Mouse (Mus musculus) MEL (cell line): ENCODE results near the gene R3hcc1l. TPM values are rescaled to one million over a fixed set of nuclear protein-coding genes. Genes with fewer than 3 reads are reported as not detected.

Experiments
- DNase-seq: peaks from one replicate; pipeline ENCODE4 v3.0.0; 2011; ENCODE audit warnings: low read depth, low spot score
- H3K27ac ChIP-seq: 2 replicates; pipeline ENCODE4 v1.5.1; 2012; ENCODE audit warnings: low read depth, mild to moderate bottlenecking, control low read depth, low read length, moderate library complexity; ENCODE audit not compliant: control insufficient read depth
- H3K27me3 ChIP-seq, 2 experiments: fragments of 150-350 bp in 1 of 2; sonication (generic) in 1 of 2; 2 replicates each; pipeline ENCODE4 v1.6.1; 2012; ENCODE audit warnings: low read length in 2 of 2, mild to moderate bottlenecking in 2 of 2, improper control_type of control experiment in 1 of 2, moderate library complexity in 1 of 2; ENCODE audit not compliant: insufficient read depth in 2 of 2, control insufficient read depth in 1 of 2
- H3K36me3 ChIP-seq, 2 experiments: 2 replicates each; pipeline ENCODE4 v1.6.1; 2012 to 2014; ENCODE audit warnings: low read length in 2 of 2, improper control_type of control experiment in 1 of 2, inconsistent platforms in 1 of 2, mild to moderate bottlenecking in 1 of 2; ENCODE audit not compliant: insufficient read depth in 2 of 2, control insufficient read depth in 1 of 2
- H3K4me1 ChIP-seq, 2 experiments: fragments of 150-350 bp in 1 of 2; sonication (generic) in 1 of 2; 2 replicates each; pipeline ENCODE4 v1.6.1; 2012; ENCODE audit warnings: low read length in 2 of 2, improper control_type of control experiment in 1 of 2, mild to moderate bottlenecking in 1 of 2; ENCODE audit not compliant: insufficient read depth in 2 of 2, control insufficient read depth in 1 of 2
- H3K4me3 ChIP-seq, 2 experiments: fragments of 150-350 bp in 1 of 2; sonication (generic) in 1 of 2; 2 replicates each; pipeline ENCODE4 v1.5.1; 2012; ENCODE audit warnings: low read depth in 2 of 2, low read length in 2 of 2, mild to moderate bottlenecking in 2 of 2, moderate library complexity in 2 of 2, control low read depth in 1 of 2, improper control_type of control experiment in 1 of 2; ENCODE audit not compliant: control insufficient read depth in 1 of 2, insufficient read depth in 1 of 2
- H3K79me2 ChIP-seq: 2 replicates; pipeline ENCODE4 v1.6.1; 2012; ENCODE audit warnings: mild to moderate bottlenecking, low read length, moderate library complexity; ENCODE audit not compliant: control insufficient read depth, poor library complexity, insufficient read depth
- H3K9ac ChIP-seq: 2 replicates; pipeline ENCODE4 v1.6.1; 2012; ENCODE audit warnings: low read depth, mild to moderate bottlenecking, control low read depth, low read length, moderate library complexity; ENCODE audit not compliant: control insufficient read depth, poor library complexity, severe bottlenecking
- H3K9me3 ChIP-seq: fragments of 150-350 bp; sonication (generic); replicated peaks from 2 replicates; pipeline ENCODE4 v1.6.1; 2012; ENCODE audit warnings: mild to moderate bottlenecking, low read length, improper control_type of control experiment, moderate library complexity; ENCODE audit not compliant: insufficient read depth
- BHLHE40 ChIP-seq: IDR thresholded peaks from 2 replicates; pipeline ENCODE4 v1.6.1; 2012; ENCODE audit warnings: low read depth, mild to moderate bottlenecking, inconsistent platforms, low read length, improper control_type of control experiment, borderline replicate concordance
- CHD2 ChIP-seq: IDR thresholded peaks from 2 replicates; pipeline ENCODE4 v1.6.1; 2011; ENCODE audit warnings: low read length, improper control_type of control experiment
- CTCF ChIP-seq, 3 experiments: IDR thresholded peaks in 2 of 3; conservative IDR thresholded peaks in 1 of 3; 2 replicates each; pipeline ENCODE4 v1.5.1; 2011 to 2012; ENCODE audit warnings: low read length in 3 of 3, low read depth in 2 of 3, mild to moderate bottlenecking in 2 of 3, improper control_type of control experiment in 1 of 3, inconsistent platforms in 1 of 3, mixed read lengths in 1 of 3, moderate library complexity in 1 of 3; ENCODE audit not compliant: control insufficient read depth in 1 of 3, insufficient read depth in 1 of 3, poor library complexity in 1 of 3, severe bottlenecking in 1 of 3
- E2F4 ChIP-seq: IDR thresholded peaks from 2 replicates; pipeline ENCODE4 v1.6.1; 2011; ENCODE audit warnings: low read depth, low read length, improper control_type of control experiment, borderline replicate concordance
- EP300 ChIP-seq, 2 experiments: IDR thresholded peaks; 2 replicates each; pipeline ENCODE4 v1.6.1; 2011; ENCODE audit warnings: improper control_type of control experiment in 2 of 2, low read length in 2 of 2, low read depth in 1 of 2, mild to moderate bottlenecking in 1 of 2
- GABPA ChIP-seq: IDR thresholded peaks from 2 replicates; pipeline ENCODE4 v1.6.1; 2012; ENCODE audit warnings: low read depth, mild to moderate bottlenecking, inconsistent platforms, low read length, improper control_type of control experiment, moderate library complexity
- KAT2A ChIP-seq: conservative IDR thresholded peaks from 2 replicates; pipeline ENCODE4 v1.6.1; 2012; ENCODE audit warnings: low read depth, low read length, improper control_type of control experiment, inconsistent platforms
- MAFK ChIP-seq: IDR thresholded peaks from 2 replicates; pipeline ENCODE4 v1.6.1; 2011; ENCODE audit warnings: low read depth, mild to moderate bottlenecking, low read length, improper control_type of control experiment, borderline replicate concordance
- MAZ ChIP-seq: IDR thresholded peaks from 2 replicates; pipeline ENCODE4 v1.6.1; 2012; ENCODE audit warnings: low read depth, mild to moderate bottlenecking, inconsistent platforms, low read length, improper control_type of control experiment
- MYC ChIP-seq: IDR thresholded peaks from 2 replicates; pipeline ENCODE4 v1.6.1; 2011; ENCODE audit warnings: low read depth, mild to moderate bottlenecking, low read length, improper control_type of control experiment, moderate library complexity
- SMC3 ChIP-seq: IDR thresholded peaks from 2 replicates; pipeline ENCODE4 v1.6.1; 2011; ENCODE audit warnings: low read depth, low read length, improper control_type of control experiment
- TAL1 ChIP-seq: IDR thresholded peaks from 2 replicates; pipeline ENCODE4 v1.6.1; 2012; ENCODE audit warnings: mild to moderate bottlenecking, inconsistent platforms, low read length, moderate library complexity, mixed read lengths
- TBP ChIP-seq: IDR thresholded peaks from 2 replicates; pipeline ENCODE4 v1.8.0; 2011; ENCODE audit warnings: low read depth, low read length, improper control_type of control experiment
- USF2 ChIP-seq, 2 experiments: IDR thresholded peaks; 2 replicates each; pipeline ENCODE4 v1.6.1; 2011 to 2012; ENCODE audit warnings: improper control_type of control experiment in 2 of 2, low read length in 2 of 2, borderline replicate concordance in 1 of 2, inconsistent platforms in 1 of 2, low read depth in 1 of 2, mild to moderate bottlenecking in 1 of 2; ENCODE audit not compliant: insufficient read depth in 1 of 2
- ZC3H11A ChIP-seq: IDR thresholded peaks from 2 replicates; pipeline ENCODE4 v1.6.1; 2012; ENCODE audit warnings: low read depth, mild to moderate bottlenecking, inconsistent platforms, low read length, improper control_type of control experiment
- ZMIZ1 ChIP-seq: IDR thresholded peaks from 2 replicates; pipeline ENCODE4 v1.6.1; 2012; ENCODE audit warnings: low read depth, mild to moderate bottlenecking, inconsistent platforms, low read length, improper control_type of control experiment, moderate library complexity
- ZNF384 ChIP-seq: IDR thresholded peaks from 2 replicates; pipeline ENCODE4 v1.6.1; 2012; ENCODE audit warnings: low read depth, mild to moderate bottlenecking, inconsistent platforms, low read length, improper control_type of control experiment
- polyA plus RNA-seq, 2 experiments: library from polyadenylated mRNA; stranded (reverse) in 1 of 2; unstranded in 1 of 2; fragments of >175 nt in 1 of 2; fragments of >200 nt in 1 of 2; gene quantifications; 2 replicates each; pipeline versions ENCODE4 v1.2.1 to v1.2.4; 2012; ENCODE audit warnings: low replicate concordance in 2 of 2, low read depth in 1 of 2; ENCODE audit not compliant: insufficient read length in 2 of 2, insufficient read depth in 1 of 2, missing spikeins in 1 of 2
- total RNA-seq: library from RNA; depleted of rRNA; stranded (reverse); fragments of 300-350 nt; gene quantifications from 2 replicates; pipeline ENCODE4 v1.2.3, GENCODE M21; 2012

The R3hcc1l gene
- total and polyA plus RNA-seq, 3 experiments: 14.8 to 119 (median 21.5) TPM

GRCm38 (mm10) chr19:42631541-42631961, 113.0 kb downstream of the R3hcc1l start:
- TF ChIP-seq ZNF384 (no peak), USF2 (IDR thresholded peaks at IDR 0.05; ENCODE audit: borderline replicate concordance in 1 of 2, insufficient read depth in 1 of 2, low read depth in 1 of 2, low read length in 2 of 2) (no peak), BHLHE40 (no peak), SMC3 (no peak), GABPA (no peak), ZMIZ1 (no peak), MYC (no peak), CTCF (IDR thresholded peaks at IDR 0.05 in 2 of 3, conservative IDR thresholded peaks at IDR 0.05 in 1 of 3; ENCODE audit: control insufficient read depth in 1 of 3, insufficient read depth in 1 of 3, low read depth in 2 of 3, low read length in 3 of 3, poor library complexity in 1 of 3, severe bottlenecking in 1 of 3) (no peak), CHD2 (no peak), MAFK (no peak), E2F4 (no peak), KAT2A (no peak), TBP (no peak), EP300 (IDR thresholded peaks at IDR 0.05; ENCODE audit: low read depth in 1 of 2, low read length in 2 of 2) (no peak), ZC3H11A (no peak), TAL1 (no peak)
- H3K27ac ChIP-seq: no peak overlapping the region
- H3K27me3 ChIP-seq: peaks cover 0 to 4% of the 10 kb centered on the region in 2 experiments; a peak in 2 of 4 replicates
- H3K36me3 ChIP-seq: no peaks in the 10 kb centered on the region
- no peak overlapping the region for H3K4me3 ChIP-seq
- no peaks in the 10 kb centered on the region for H3K9me3 ChIP-seq
- no peak for DNase-seq
- no peaks in the 10 kb centered on the region for H3K79me2 ChIP-seq
- H3K9ac ChIP-seq: no peak overlapping the region
- no peaks in the 10 kb centered on the region for H3K4me1 ChIP-seq

GRCm38 (mm10) chr19:42632301-42632700, 113.7 kb downstream of the R3hcc1l start:
- no peak for TF ChIP-seq MAZ
- TF ChIP-seq, all 39 proteins: peak for 0
- H3K27me3 ChIP-seq: peaks cover 0 to 4% of the 10 kb centered on the region in 2 experiments; a peak in 2 of 4 replicates
- no peaks in the 10 kb centered on the region for H3K36me3 ChIP-seq
- H3K79me2 ChIP-seq: no peaks in the 10 kb centered on the region
- H3K27ac ChIP-seq: no peak overlapping the region
- H3K9me3 ChIP-seq: no peaks in the 10 kb centered on the region
- no peaks in the 10 kb centered on the region for H3K4me1 ChIP-seq
- H3K4me3 ChIP-seq: no peak overlapping the region
- DNase-seq: no peak
- H3K9ac ChIP-seq: no peak overlapping the region
